Mouse (Mus musculus) spleen, adult 2 months (tissue): Measurements from ENCODE around the gene Dydc1.

Experiments
- CTCF ChIP-seq: fragments of 200-500 bp; IDR thresholded peaks from 2 replicates; pipeline ENCODE4 v1.5.1; 2011; ENCODE audit warnings: mild to moderate bottlenecking, inconsistent platforms; ENCODE audit not compliant: insufficient read depth, insufficient read length, insufficient replicate concordance; ENCODE audit errors: extremely low read depth
- POLR2A ChIP-seq: fragments of 200-500 bp; IDR thresholded peaks from 2 replicates; pipeline ENCODE4 v1.6.1; 2011; ENCODE audit warnings: low read depth, low read length, inconsistent platforms

- no peak for TF ChIP-seq CTCF
- no peak for TF ChIP-seq POLR2A
Measured at GRCm38 (mm10) chr14:41112944-41113343, 40.2 kb downstream of the Dydc1 start.
